Mouse (Mus musculus): ENCODE measurements around the gene Nbr1.

DNA sequence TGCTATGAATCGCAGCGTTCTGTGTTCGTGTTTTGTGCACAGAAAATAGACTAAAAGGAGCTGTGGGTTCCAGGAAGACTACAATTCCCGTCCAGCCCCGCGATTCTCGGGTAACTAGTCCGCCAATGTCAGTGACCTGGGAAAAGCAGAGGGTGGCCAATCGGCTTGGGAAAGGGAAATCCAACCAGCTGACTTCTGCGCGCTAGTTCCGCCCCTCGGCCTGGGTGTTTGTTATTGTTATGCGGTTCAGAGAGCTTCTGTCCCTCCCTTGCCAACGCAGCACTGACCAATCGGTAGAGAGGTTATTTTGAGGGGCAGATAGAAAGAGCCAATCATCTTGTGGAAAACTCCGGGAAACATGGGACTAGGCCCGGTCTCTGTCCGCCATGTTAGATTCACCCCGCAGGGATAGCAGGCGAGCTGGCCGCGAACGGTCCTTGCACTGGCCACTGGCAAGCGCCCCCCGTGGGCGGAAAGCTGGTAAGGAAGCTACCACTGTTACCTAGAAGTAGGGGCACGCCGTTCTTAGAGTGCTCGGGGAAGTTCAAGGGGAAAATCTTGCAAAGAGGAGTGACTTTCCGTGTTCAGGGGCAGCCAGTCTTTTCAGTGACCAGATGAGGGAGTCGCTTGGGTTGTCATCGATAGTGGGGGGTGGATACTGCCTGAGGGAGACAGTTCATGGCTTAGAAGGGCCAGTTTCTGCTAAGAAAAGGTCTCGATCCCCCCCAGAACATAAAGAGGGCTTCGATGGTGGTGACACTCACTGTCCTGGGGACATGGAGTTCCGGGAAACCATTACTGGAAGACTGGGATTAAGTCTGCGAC, 739 bp downstream of the Nbr1 start:
- TF ChIP-seq CTCF (IDR thresholded peaks at IDR 0.05; ENCODE audit: low read depth), result peak; percentile 31
- no peak for TF ChIP-seq EP300 (IDR thresholded peaks at IDR 0.05; ENCODE audit: low read depth)

Data from heart, postnatal 0 days (tissue).